Mouse (Mus musculus) right cerebral cortex, postnatal 4 days (tissue): ENCODE data around the gene Bglap.

Experiments
- DNase-seq: peaks from one replicate; pipeline ENCODE4 v3.0.0-alpha.2; 2022

Gene Bglap

GRCm38 (mm10) chr3:88339006-88339405, 45.3 kb downstream of the Bglap start:
- no peak for DNase-seq

- DNase-seq = no peak
These were observed 45.9 kb downstream of the Bglap start for GRCm38 (mm10) chr3:88338316-88338715.

GRCm38 (mm10) chr3:88337367-88338020, 46.8 kb downstream of the Bglap start:
- no peak for DNase-seq

- peak; percentile 92 for DNase-seq
These were observed 47.9 kb downstream of the Bglap start, which contains the start of the genes Tmem79 and Smg5 for GRCm38 (mm10) chr3:88336058-88337013. Gene Tmem79 (minus strand): TSS chr3:88336148. Gene Smg5 (plus strand): TSS chr3:88336260.

GRCm38 (mm10) chr3:88335436-88336053, 48.7 kb downstream of the Bglap start:
- DNase-seq = no peak

- no peak for DNase-seq
These were observed 49.3 kb downstream of the Bglap start for GRCm38 (mm10) chr3:88334902-88335435.

GRCm38 (mm10) chr3:88334029-88334658, 50.1 kb downstream of the Bglap start:
- no peak for DNase-seq
